Mouse (Mus musculus): ENCODE data around the gene 2700097O09Rik. TPM values are rescaled to one million over a fixed set of nuclear protein-coding genes. Genes with fewer than 3 reads are reported as not detected.
"Not testable (repeated sequence)": the region's sequence is repeated elsewhere in the genome, so short reads cannot be mapped to it uniquely, and the experiment has no call there.

2700097O09Rik gene
- polyA plus RNA-seq (2015; fragmentation: Nextera tagmentation; extraction: Ambion mirVana) = 29.1 and 31.2 TPM in 2 replicates

- H3K4me1 ChIP-seq (ENCODE audit: control insufficient read depth, insufficient read depth, low read length); H3K36me3 ChIP-seq (ENCODE audit: control insufficient read depth, insufficient read depth, low read length); H3K9me3 ChIP-seq (ENCODE audit: control insufficient read depth, low read length); H3K27me3 ChIP-seq (replicated peaks; ENCODE audit: control insufficient read depth, insufficient read depth, low read length): not testable (repeated sequence)
- peak within 1 kb of the TSS; percentile 55 for H3K4me2 ChIP-seq (ENCODE audit: low read depth, low read length)
- WGBS = under 1% methylated on average over 60 of the region's 60 CpGs
- H3K27ac ChIP-seq (ENCODE audit: low read length) = peak within 1 kb of the TSS; percentile 87
- peak within 1 kb of the TSS; percentile 62 for H3K4me3 ChIP-seq (ENCODE audit: low read length)
- peak; percentile 99 for ATAC-seq
- peak within 1 kb of the TSS; percentile 80 for H3K9ac ChIP-seq (ENCODE audit: low read depth, low read length)
These were observed at the start of gene 2700097O09Rik, which contains the start of gene Srp54a for GRCm38 (mm10) chr12:55079726-55080600. Gene 2700097O09Rik (minus strand): TSS chr12:55080110. Gene Srp54a (plus strand): TSS chr12:55080262.

- not testable (repeated sequence) for H3K27me3 ChIP-seq (replicated peaks; ENCODE audit: control insufficient read depth, insufficient read depth, low read length); H3K27ac ChIP-seq (ENCODE audit: low read length); H3K9me3 ChIP-seq (ENCODE audit: control insufficient read depth, low read length); H3K4me2 ChIP-seq (ENCODE audit: low read depth, low read length); H3K36me3 ChIP-seq (ENCODE audit: control insufficient read depth, insufficient read depth, low read length); H3K9ac ChIP-seq (ENCODE audit: low read depth, low read length); H3K4me3 ChIP-seq (ENCODE audit: low read length); H3K4me1 ChIP-seq (ENCODE audit: control insufficient read depth, insufficient read depth, low read length)
- ATAC-seq = peak; percentile 84
- no CpG with 5 or more reads among the region's 18 CpGs for WGBS
These were observed 44.8 kb upstream of the 2700097O09Rik start for GRCm38 (mm10) chr12:55124731-55125130.

- not testable (repeated sequence) for H3K27me3 ChIP-seq (replicated peaks; ENCODE audit: control insufficient read depth, insufficient read depth, low read length); H3K27ac ChIP-seq (ENCODE audit: low read length); H3K4me1 ChIP-seq (ENCODE audit: control insufficient read depth, insufficient read depth, low read length); H3K4me2 ChIP-seq (ENCODE audit: low read depth, low read length); H3K9me3 ChIP-seq (ENCODE audit: control insufficient read depth, low read length); H3K36me3 ChIP-seq (ENCODE audit: control insufficient read depth, insufficient read depth, low read length); H3K9ac ChIP-seq (ENCODE audit: low read depth, low read length); H3K4me3 ChIP-seq (ENCODE audit: low read length)
- WGBS = no CpG with 5 or more reads among the region's 40 CpGs
- peak; percentile 99 for ATAC-seq
These were observed 44.3 kb upstream of the 2700097O09Rik start, which contains the start of gene Fam177a for GRCm38 (mm10) chr12:55124242-55124641. Gene Fam177a (plus strand): TSS chr12:55124469.

- WGBS = no CpG with 5 or more reads among the region's 7 CpGs
- not testable (repeated sequence) for ATAC-seq; H3K9ac ChIP-seq (ENCODE audit: low read depth, low read length)
These were observed 32.7 kb upstream of the 2700097O09Rik start for GRCm38 (mm10) chr12:55112616-55113015.

GRCm38 (mm10) chr12:55092127-55092526 lies 12.2 kb upstream of the 2700097O09Rik start:
- not testable (repeated sequence) for H3K9me3 ChIP-seq (ENCODE audit: control insufficient read depth, low read length); H3K27ac ChIP-seq (ENCODE audit: low read length); H3K36me3 ChIP-seq (ENCODE audit: control insufficient read depth, insufficient read depth, low read length); ATAC-seq; H3K4me1 ChIP-seq (ENCODE audit: control insufficient read depth, insufficient read depth, low read length); H3K27me3 ChIP-seq (replicated peaks; ENCODE audit: control insufficient read depth, insufficient read depth, low read length); H3K4me2 ChIP-seq (ENCODE audit: low read depth, low read length); H3K4me3 ChIP-seq (ENCODE audit: low read length); H3K9ac ChIP-seq (ENCODE audit: low read depth, low read length)
- 100% methylated on average over 1 of the region's 7 CpGs for WGBS

More at GRCm38 (mm10) chr12:55112616-55113015, 32.7 kb upstream of the 2700097O09Rik start:
- not testable (repeated sequence) for H3K27me3 ChIP-seq (replicated peaks; ENCODE audit: control insufficient read depth, insufficient read depth, low read length); H3K4me2 ChIP-seq (ENCODE audit: low read depth, low read length); H3K9me3 ChIP-seq (ENCODE audit: control insufficient read depth, low read length); H3K4me3 ChIP-seq (ENCODE audit: low read length); H3K4me1 ChIP-seq (ENCODE audit: control insufficient read depth, insufficient read depth, low read length); H3K27ac ChIP-seq (ENCODE audit: low read length); H3K36me3 ChIP-seq (ENCODE audit: control insufficient read depth, insufficient read depth, low read length)

- H3K4me3 ChIP-seq (ENCODE audit: low read length) = peak overlapping the region; percentile 62
- H3K27me3 ChIP-seq (replicated peaks; ENCODE audit: control insufficient read depth, insufficient read depth, low read length); H3K36me3 ChIP-seq (ENCODE audit: control insufficient read depth, insufficient read depth, low read length); H3K9me3 ChIP-seq (ENCODE audit: control insufficient read depth, low read length); H3K4me2 ChIP-seq (ENCODE audit: low read depth, low read length); H3K4me1 ChIP-seq (ENCODE audit: control insufficient read depth, insufficient read depth, low read length): not testable (repeated sequence)
- peak overlapping the region; percentile 80 for H3K9ac ChIP-seq (ENCODE audit: low read depth, low read length)
- H3K27ac ChIP-seq (ENCODE audit: low read length) = peak overlapping the region; percentile 87
- WGBS = 0% methylated on average over 25 of the region's 25 CpGs
- peak; percentile 65 for ATAC-seq
These were observed 662 bp upstream of the 2700097O09Rik start for GRCm38 (mm10) chr12:55080601-55080942.

- H3K4me1 ChIP-seq (ENCODE audit: control insufficient read depth, insufficient read depth, low read length); H3K27me3 ChIP-seq (replicated peaks; ENCODE audit: control insufficient read depth, insufficient read depth, low read length); H3K36me3 ChIP-seq (ENCODE audit: control insufficient read depth, insufficient read depth, low read length); H3K4me2 ChIP-seq (ENCODE audit: low read depth, low read length); H3K27ac ChIP-seq (ENCODE audit: low read length); ATAC-seq; H3K4me3 ChIP-seq (ENCODE audit: low read length); H3K9ac ChIP-seq (ENCODE audit: low read depth, low read length); H3K9me3 ChIP-seq (ENCODE audit: control insufficient read depth, low read length): not testable (repeated sequence)
- 47% methylated on average over 2 of the region's 2 CpGs for WGBS
These were observed 1.2 kb downstream of the 2700097O09Rik start for GRCm38 (mm10) chr12:55078706-55079105.

GRCm38 (mm10) chr12:55075296-55075695 lies 4.6 kb downstream of the 2700097O09Rik start:
- Histone ChIP-seq H3K9ac (ENCODE audit: low read depth, low read length) (no peak overlapping the region), H3K27me3 (replicated peaks; ENCODE audit: control insufficient read depth, insufficient read depth, low read length) (no peaks in the 10 kb centered on the region), H3K9me3 (ENCODE audit: control insufficient read depth, low read length) (no peaks in the 10 kb centered on the region), H3K4me1 (ENCODE audit: control insufficient read depth, insufficient read depth, low read length) (no peaks in the 10 kb centered on the region), H3K4me3 (ENCODE audit: low read length) (no peak overlapping the region), H3K27ac (ENCODE audit: low read length) (no peak overlapping the region), H3K36me3 (ENCODE audit: control insufficient read depth, insufficient read depth, low read length) (no peaks in the 10 kb centered on the region), H3K4me2 (ENCODE audit: low read depth, low read length) (no peak overlapping the region)
- WGBS = 89% methylated on average over 2 of the region's 2 CpGs
- no peak for ATAC-seq

GRCm38 (mm10) chr12:55073686-55074085 lies 6.2 kb downstream of the 2700097O09Rik start:
- no peak overlapping the region for H3K9ac ChIP-seq (ENCODE audit: low read depth, low read length)
- no peak overlapping the region for H3K4me2 ChIP-seq (ENCODE audit: low read depth, low read length)
- no peaks in the 10 kb centered on the region for H3K36me3 ChIP-seq (ENCODE audit: control insufficient read depth, insufficient read depth, low read length)
- no peak overlapping the region for H3K4me3 ChIP-seq (ENCODE audit: low read length)
- no peaks in the 10 kb centered on the region for H3K9me3 ChIP-seq (ENCODE audit: control insufficient read depth, low read length)
- H3K4me1 ChIP-seq (ENCODE audit: control insufficient read depth, insufficient read depth, low read length) = no peaks in the 10 kb centered on the region
- ATAC-seq = no peak
- no peaks in the 10 kb centered on the region for H3K27me3 ChIP-seq (replicated peaks; ENCODE audit: control insufficient read depth, insufficient read depth, low read length)
- 85% methylated on average over 7 of the region's 7 CpGs for WGBS
- no peak overlapping the region for H3K27ac ChIP-seq (ENCODE audit: low read length)

Data from intestine, embryonic 16.5 days (tissue).